Mouse (Mus musculus) kidney, adult 9 months (tissue): ENCODE measurements at regions not wholly inside any gene's neighbourhood (a gene's known extent, or its start where the extent isn't known, plus 50 kb on each side); places are given as distances from the start of the nearest gene placed in this dataset.

ENCODE experiments used
- DNase-seq: peaks from one replicate; pipeline ENCODE4 v3.0.0; 2022

- DNase-seq: no peak
These were observed 58.6 kb downstream of the Isg20 start for GRCm38 (mm10) chr7:78971644-78972313.

DNA sequence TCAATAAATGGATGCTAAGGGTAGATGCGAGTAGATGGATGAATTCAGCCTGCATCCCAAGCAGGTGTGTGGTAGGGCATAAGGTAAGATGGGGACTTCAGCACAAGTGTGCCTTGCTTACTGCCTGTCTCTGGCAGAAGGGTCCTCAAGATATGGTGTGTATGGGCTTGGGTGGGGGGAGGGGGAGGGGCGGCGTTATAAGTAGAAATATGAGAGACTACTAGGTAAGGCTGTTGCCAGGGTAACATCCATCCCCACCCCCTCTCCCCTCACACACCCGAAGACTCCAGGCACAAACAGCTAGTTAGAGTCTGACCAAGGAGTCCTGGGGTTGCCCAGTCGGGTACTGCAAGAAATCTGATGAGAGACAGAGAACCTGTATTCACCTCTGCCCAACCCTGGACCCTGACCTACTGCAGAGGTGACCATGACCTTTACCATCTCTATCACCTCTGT lies 63.5 kb upstream of the Acan start:
- no peak for DNase-seq

GRCm38 (mm10) chr7:78990302-78991038 lies 62.8 kb upstream of the Acan start:
- DNase-seq: no peak

- DNase-seq: peak; percentile 40
These were observed 60.3 kb upstream of the Acan start for GRCm38 (mm10) chr7:78992991-78993390.

- DNase-seq: no peak
These were observed 59.1 kb upstream of the Acan start for GRCm38 (mm10) chr7:78994134-78994533.

GRCm38 (mm10) chr7:78995034-78995433 lies 58.2 kb upstream of the Acan start:
- DNase-seq: no peak

DNA sequence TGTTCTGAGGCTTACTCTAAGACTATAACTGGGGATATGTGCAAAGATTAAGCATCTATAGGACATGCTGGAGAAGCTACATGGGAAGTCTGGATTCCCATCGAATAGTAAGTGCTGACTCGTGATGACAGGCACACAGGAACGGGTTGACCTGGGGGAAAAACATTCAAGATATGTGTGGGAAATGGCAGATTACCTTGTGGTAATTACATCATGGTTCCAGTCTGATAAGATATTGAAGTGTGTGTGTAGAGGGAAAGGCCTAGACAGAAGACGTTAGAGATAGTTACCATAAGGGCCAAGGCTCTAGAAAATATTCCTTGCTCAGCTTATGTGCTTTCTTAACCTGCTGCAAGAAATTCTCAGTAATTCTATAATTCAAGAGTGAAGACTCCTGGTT lies 57.5 kb upstream of the Acan start:
- no peak for DNase-seq
